Mouse (Mus musculus) left cerebral cortex, postnatal 10 days (tissue): ENCODE data around the gene Dnajc5. TPM values are rescaled to one million over a fixed set of nuclear protein-coding genes. Genes with fewer than 3 reads are reported as not detected.
A peak's percentile ranks its signal among the peaks of the same experiment; 100 is the strongest.

Experiments used
- DNase-seq, 2 experiments: peaks; one replicate each; pipeline ENCODE4 v3.0.0; 2021 to 2022; ENCODE audit warnings: low spot score in 2 of 2, mixed read lengths in 1 of 2; ENCODE audit errors: extremely low spot score in 1 of 2
- intact Hi-C: fragments of 180-260 bp; cut with DNase I; formaldehyde crosslinking; loops from one replicate; pipeline ENCODE4 v1.15.1; 2025
- total RNA-seq, 2 experiments: library from RNA; stranded (reverse); gene quantifications; 2 replicates each; pipeline ENCODE4 v1.2.3; 2021

Dnajc5 gene
- total RNA-seq, 2 experiments from 2014 or later, result 320 to 333 TPM

- DNase-seq, result peak in 1 of 2 experiments; percentile 66
- intact Hi-C loops, result loop anchor here (2.0 to 5.0 kb wide), 2 partner anchors 90 to 105 kb away; no protein-coding TSS in a partner anchor
Observed at GRCm38 (mm10) chr2:181497548-181497875, 22.8 kb upstream of the Dnajc5 start.

GRCm38 (mm10) chr2:181498644-181499043 is 21.6 kb upstream of the Dnajc5 start:
- DNase-seq, result no peak
- intact Hi-C loops, result loop anchor here (5.0 kb wide), 1 partner anchor 91 kb away; no protein-coding TSS in a partner anchor

GRCm38 (mm10) chr2:181509191-181509590 is 11.1 kb upstream of the Dnajc5 start:
- intact Hi-C loops, result no loop called here
- DNase-seq, result no peak

- DNase-seq, result no peak
- intact Hi-C loops, result no loop called here
Observed at GRCm38 (mm10) chr2:181511231-181511630, 9.1 kb upstream of the Dnajc5 start.

GRCm38 (mm10) chr2:181519201-181519600 is 1.1 kb upstream of the Dnajc5 start:
- no peak for DNase-seq
- intact Hi-C loops, result no loop called here

GRCm38 (mm10) chr2:181520936-181521227 is 597 bp downstream of the Dnajc5 start:
- DNase-seq, result no peak
- intact Hi-C loops, result loop anchor here (5.0 kb wide), 1 partner anchor 56 kb away; no protein-coding TSS in a partner anchor

GRCm38 (mm10) chr2:181521491-181521890 is 1.2 kb downstream of the Dnajc5 start:
- DNase-seq, result no peak
- intact Hi-C loops, result loop anchor here (5.0 kb wide), 1 partner anchor 56 kb away; no protein-coding TSS in a partner anchor

- peak; percentile 27 to 39 for DNase-seq
- intact Hi-C loops, result loop anchor here (5.0 kb wide), 1 partner anchor 54 kb away; no protein-coding TSS in a partner anchor
Observed at GRCm38 (mm10) chr2:181522811-181523210, 2.5 kb downstream of the Dnajc5 start.

GRCm38 (mm10) chr2:181525526-181525925 is 5.2 kb downstream of the Dnajc5 start:
- DNase-seq, result no peak
- intact Hi-C loops, result no loop called here

- intact Hi-C loops, result no loop called here
- DNase-seq, result no peak
Observed at GRCm38 (mm10) chr2:181529076-181529475, 8.8 kb downstream of the Dnajc5 start.

GRCm38 (mm10) chr2:181532589-181532988 is 12.3 kb downstream of the Dnajc5 start:
- intact Hi-C loops, result no loop called here
- no peak for DNase-seq

GRCm38 (mm10) chr2:181536410-181536809 is 16.1 kb downstream of the Dnajc5 start:
- no peak for DNase-seq
- intact Hi-C loops, result no loop called here

GRCm38 (mm10) chr2:181537444-181538047 is 17.3 kb downstream of the Dnajc5 start:
- intact Hi-C loops, result no loop called here
- DNase-seq, result peak; percentile 31 to 61

- intact Hi-C loops, result no loop called here
- DNase-seq, result no peak
Observed at GRCm38 (mm10) chr2:181541761-181542380, 21.6 kb downstream of the Dnajc5 start.

GRCm38 (mm10) chr2:181546142-181546541 is 25.9 kb downstream of the Dnajc5 start:
- DNase-seq, result no peak
- intact Hi-C loops, result no loop called here

GRCm38 (mm10) chr2:181548227-181548626 is 27.9 kb downstream of the Dnajc5 start:
- intact Hi-C loops, result no loop called here
- no peak for DNase-seq

- intact Hi-C loops, result no loop called here
- DNase-seq, result no peak
Observed at GRCm38 (mm10) chr2:181548682-181549081, 28.4 kb downstream of the Dnajc5 start.

GRCm38 (mm10) chr2:181550233-181550632 is 29.9 kb downstream of the Dnajc5 start:
- DNase-seq, result no peak
- intact Hi-C loops, result no loop called here

GRCm38 (mm10) chr2:181553772-181554171 is 33.5 kb downstream of the Dnajc5 start:
- no peak for DNase-seq
- intact Hi-C loops, result no loop called here

- no peak for DNase-seq
- intact Hi-C loops, result no loop called here
Observed at GRCm38 (mm10) chr2:181567338-181567737, 47.1 kb downstream of the Dnajc5 start.
